Comparison of ENCODE assay signal across 30 mouse cellular contexts in genomic region chr9:21039779-21040178, GRCm38 (mm10). TPM values are rescaled to one million over a fixed set of nuclear protein-coding genes. Genes with fewer than 3 reads are reported as not detected.
DNase-seq lines count a peak whose midpoint lies in the region; ATAC-seq and TF ChIP-seq lines count a peak whose summit lies in the region.
"Had no signal": no experiment of that assay in that cellular context is flagged by ENCODE, and none has a peak within 500 bp of the region (broad histone marks: within the 10 kb centered on the region; RNA-seq: fewer than 3 reads in every experiment).

No protein-coding gene starts in this region.

- no peak for ATAC-seq in midbrain, embryonic 11.5 days (ENCODE audit: low FRiP score)
- ATAC-seq in midbrain, embryonic 16.5 days = no peak
- ATAC-seq in erythroid progenitor cell, adult 5-6 weeks (replicated peaks; ENCODE audit: low FRiP score, poor library complexity, severe bottlenecking) = peak; percentile 88
- ATAC-seq in liver, embryonic 15.5 days (ENCODE audit: insufficient read depth) = peak; percentile 78
- no peak for ATAC-seq in forebrain, postnatal 0 days
- ATAC-seq: forebrain, embryonic 13.5 days; midbrain, embryonic 13.5 days had no signal

- no peak overlapping the region for H3K27ac ChIP-seq in midbrain, embryonic 11.5 days (ENCODE audit: low read depth, low read length)
- no peak overlapping the region for H3K27ac ChIP-seq in midbrain, embryonic 16.5 days (ENCODE audit: low read length)
- H3K27ac ChIP-seq in liver, embryonic 15.5 days (replicated peaks) = peak overlapping the region; percentile 61
- H3K27ac ChIP-seq in forebrain, postnatal 0 days (ENCODE audit: low read depth, low read length) = no peak overlapping the region
- H3K27ac ChIP-seq: embryonic facial prominence, embryonic 12.5 days; forebrain, embryonic 13.5 days; heart, embryonic 15.5 days; hindbrain, embryonic 14.5 days; kidney, postnatal 0 days; midbrain, embryonic 13.5 days; stomach, embryonic 15.5 days had no signal

- no peak for TF ChIP-seq CTCF in forebrain, postnatal 0 days (IDR thresholded peaks at IDR 0.05; ENCODE audit: low read depth)

- peaks cover 53% of the 10 kb centered on the region for H3K27me3 ChIP-seq in midbrain, embryonic 11.5 days (ENCODE audit: control insufficient read depth, insufficient read depth, low read length)
- peaks cover 55% of the 10 kb centered on the region for H3K27me3 ChIP-seq in midbrain, embryonic 16.5 days (ENCODE audit: control insufficient read depth, insufficient read depth, low read depth, low read length)
- H3K27me3 ChIP-seq in liver, embryonic 15.5 days = peaks cover 56% of the 10 kb centered on the region
- H3K27me3 ChIP-seq in forebrain, postnatal 0 days (ENCODE audit: insufficient read depth, low read length) = peaks cover 35% of the 10 kb centered on the region
- H3K27me3 ChIP-seq: CH12.LX had no signal

- peak; percentile 78 for DNase-seq in midbrain, embryonic 11.5 days (ENCODE audit: low spot score, missing footprints)
- DNase-seq in cerebellum, postnatal 10 days = no peak
- DNase-seq in gastrocnemius, adult 18-20 months (ENCODE audit: low spot score) = no peak
- DNase-seq in adrenal gland, postnatal 25 days = no peak
- DNase-seq in forebrain, postnatal 0 days = no peak
- DNase-seq: adrenal gland, postnatal 10 days; B cell, adult 2 months; cerebellum, adult 9-11 months; gastrocnemius, postnatal 25 days; heart, postnatal 36 days; kidney, adult 2 months; lung, adult 18-20 months; lung, postnatal 10 days; retina, postnatal 1 day; thymus, postnatal 36 days had no signal

- no peak overlapping the region for H3K4me3 ChIP-seq in midbrain, embryonic 11.5 days (ENCODE audit: low read depth, low read length)
- H3K4me3 ChIP-seq in midbrain, embryonic 16.5 days (ENCODE audit: low read depth, low read length) = no peak overlapping the region
- H3K4me3 ChIP-seq in liver, embryonic 15.5 days (replicated peaks) = no peak overlapping the region
- H3K4me3 ChIP-seq in forebrain, postnatal 0 days (ENCODE audit: low read depth, low read length) = no peak overlapping the region
- H3K4me3 ChIP-seq: embryonic facial prominence, embryonic 12.5 days; erythroblast, embryonic 14.5 days; forebrain, embryonic 13.5 days; heart, embryonic 15.5 days; midbrain, embryonic 13.5 days; stomach, embryonic 15.5 days had no signal

- no peak overlapping the region for H3K4me2 ChIP-seq in midbrain, embryonic 11.5 days
- no peak overlapping the region for H3K4me2 ChIP-seq in midbrain, embryonic 16.5 days (ENCODE audit: low read length)
- peak overlapping the region; percentile 44 for H3K4me2 ChIP-seq in liver, embryonic 15.5 days
- no peak overlapping the region for H3K4me2 ChIP-seq in forebrain, postnatal 0 days (ENCODE audit: low read depth)
- H3K4me2 ChIP-seq: embryonic facial prominence, embryonic 12.5 days; forebrain, embryonic 13.5 days; heart, embryonic 15.5 days; hindbrain, embryonic 14.5 days; midbrain, embryonic 13.5 days; stomach, embryonic 15.5 days had no signal

- H3K9ac ChIP-seq in midbrain, embryonic 11.5 days (ENCODE audit: low read length) = no peak overlapping the region
- no peak overlapping the region for H3K9ac ChIP-seq in midbrain, embryonic 16.5 days (ENCODE audit: low read depth, low read length)
- H3K9ac ChIP-seq in liver, embryonic 15.5 days = no peak overlapping the region
- H3K9ac ChIP-seq in forebrain, postnatal 0 days = no peak overlapping the region
- H3K9ac ChIP-seq: embryonic facial prominence, embryonic 12.5 days; forebrain, embryonic 13.5 days; heart, embryonic 15.5 days; hindbrain, embryonic 14.5 days; midbrain, embryonic 13.5 days; stomach, embryonic 15.5 days had no signal

- H3K9me3 ChIP-seq in midbrain, embryonic 11.5 days (ENCODE audit: control insufficient read depth, low read length) = no peaks in the 10 kb centered on the region
- H3K9me3 ChIP-seq in midbrain, embryonic 16.5 days (replicated peaks; ENCODE audit: control insufficient read depth, low read length, poor library complexity, severe bottlenecking) = no peaks in the 10 kb centered on the region
- no peaks in the 10 kb centered on the region for H3K9me3 ChIP-seq in liver, embryonic 15.5 days (replicated peaks)
- no peaks in the 10 kb centered on the region for H3K9me3 ChIP-seq in forebrain, postnatal 0 days (ENCODE audit: low read length)
- H3K9me3 ChIP-seq: forebrain, embryonic 13.5 days; heart, embryonic 15.5 days; midbrain, embryonic 13.5 days; stomach, embryonic 15.5 days had no signal

- peaks cover 8% of the 10 kb centered on the region; the same call in 1 of the 2 replicates for H3K4me1 ChIP-seq in midbrain, embryonic 11.5 days (ENCODE audit: control insufficient read depth, insufficient read depth, low read length)
- peaks cover 26% of the 10 kb centered on the region for H3K4me1 ChIP-seq in midbrain, embryonic 16.5 days (ENCODE audit: control insufficient read depth, insufficient read depth, low read length)
- peaks cover 65% of the 10 kb centered on the region for H3K4me1 ChIP-seq in liver, embryonic 15.5 days (replicated peaks)
- H3K4me1 ChIP-seq in forebrain, postnatal 0 days (ENCODE audit: insufficient read depth) = peaks cover 4% of the 10 kb centered on the region; the same call in 1 of the 2 replicates

- 79% methylated on average over 3 of the region's 3 CpGs for WGBS in midbrain, embryonic 11.5 days
- WGBS in midbrain, embryonic 16.5 days = 70% methylated on average over 3 of the region's 3 CpGs
- 29% methylated on average over 3 of the region's 3 CpGs for WGBS in liver, embryonic 15.5 days (ENCODE audit: insufficient replicate concordance)
- WGBS in forebrain, postnatal 0 days = 73% methylated on average over 3 of the region's 3 CpGs

- H3K36me3 ChIP-seq in midbrain, embryonic 11.5 days (ENCODE audit: control insufficient read depth, insufficient read depth, low read length) = no peaks in the 10 kb centered on the region
- no peaks in the 10 kb centered on the region for H3K36me3 ChIP-seq in midbrain, embryonic 16.5 days (ENCODE audit: control insufficient read depth, insufficient read depth, low read length)
- no peaks in the 10 kb centered on the region; the same call in 1 of the 2 replicates for H3K36me3 ChIP-seq in liver, embryonic 15.5 days (replicated peaks)
- H3K36me3 ChIP-seq in forebrain, postnatal 0 days (ENCODE audit: insufficient read depth) = no peaks in the 10 kb centered on the region
- H3K36me3 ChIP-seq: embryonic facial prominence, embryonic 12.5 days; heart, embryonic 15.5 days; midbrain, embryonic 13.5 days; stomach, embryonic 15.5 days had no signal

RNA-seq across cellular contexts. Expression of gene Icam5, which starts 7.9 kb away (rescaled TPM):
- polyA plus RNA-seq in midbrain, embryonic 11.5 days (2014; fragmentation: Nextera tagmentation; extraction: Ambion mirVana) = not detected in 2 replicates
- polyA plus RNA-seq in midbrain, embryonic 16.5 days (2015; fragmentation: Nextera tagmentation; extraction: Ambion mirVana) = 2.2 and 2.5 TPM in 2 replicates
- 1.3 and 1.4 TPM in 2 replicates for total RNA-seq in erythroid progenitor cell, adult 5-6 weeks (2015; ENCODE audit: low replicate concordance)
- 1.3 and 3.5 TPM in 2 replicates for total RNA-seq in erythroid progenitor cell, adult 5-6 weeks (2017; ENCODE audit: low replicate concordance)
- polyA plus RNA-seq in liver, embryonic 15.5 days (2015; fragmentation: Nextera tagmentation; extraction: Ambion mirVana) = 0.25 and 0.43 TPM in 2 replicates
- total RNA-seq in gastrocnemius, adult 18-20 months (2021) = not detected
- 0.43 and 0.49 TPM in 2 replicates for total RNA-seq in adrenal gland, postnatal 25 days (2021)
- 17.2 and 19.4 TPM in 2 replicates for total RNA-seq in forebrain, postnatal 0 days (2014; rRNA removed)
- 8.2 and 10.3 TPM in 2 replicates for polyA plus RNA-seq in forebrain, postnatal 0 days (2015; fragmentation: Nextera tagmentation; extraction: Ambion mirVana)
- total RNA-seq: gastrocnemius, postnatal 25 days; heart, postnatal 36 days had no signal
- polyA plus RNA-seq: limb, embryonic 11.5 days; neural tube, embryonic 11.5 days had no signal

RNA-seq across cellular contexts. Expression of gene Icam4, which starts 10.6 kb away (rescaled TPM):
- polyA plus RNA-seq in midbrain, embryonic 11.5 days (2014; fragmentation: Nextera tagmentation; extraction: Ambion mirVana) = 5.4 and 9.2 TPM in 2 replicates
- polyA plus RNA-seq in midbrain, embryonic 16.5 days (2015; fragmentation: Nextera tagmentation; extraction: Ambion mirVana) = 0.24 TPM in 1 of 2 replicates, not detected in the other
- total RNA-seq in erythroid progenitor cell, adult 5-6 weeks (2015; ENCODE audit: low replicate concordance) = 164 and 214 TPM in 2 replicates
- total RNA-seq in erythroid progenitor cell, adult 5-6 weeks (2017; ENCODE audit: low replicate concordance) = 107 and 112 TPM in 2 replicates
- polyA plus RNA-seq in liver, embryonic 15.5 days (2015; fragmentation: Nextera tagmentation; extraction: Ambion mirVana) = 195 and 201 TPM in 2 replicates
- total RNA-seq in gastrocnemius, adult 18-20 months (2021) = 1 to 10 TPM; 1.4 to 2.8 TPM
- total RNA-seq in adrenal gland, postnatal 25 days (2021) = 1.6 and 1.9 TPM in 2 replicates
- total RNA-seq in forebrain, postnatal 0 days (2014; rRNA removed) = not detected in 2 replicates
- not detected in 2 replicates for polyA plus RNA-seq in forebrain, postnatal 0 days (2015; fragmentation: Nextera tagmentation; extraction: Ambion mirVana)

RNA-seq across cellular contexts. Expression of gene Icam1, which starts 24.0 kb away (rescaled TPM):
- polyA plus RNA-seq in midbrain, embryonic 11.5 days (2014; fragmentation: Nextera tagmentation; extraction: Ambion mirVana) = 3.9 and 4.0 TPM in 2 replicates
- polyA plus RNA-seq in midbrain, embryonic 16.5 days (2015; fragmentation: Nextera tagmentation; extraction: Ambion mirVana) = 3.0 and 3.1 TPM in 2 replicates
- 1.3 TPM in 1 of 2 replicates, not detected in the other for total RNA-seq in erythroid progenitor cell, adult 5-6 weeks (2015; ENCODE audit: low replicate concordance)
- total RNA-seq in erythroid progenitor cell, adult 5-6 weeks (2017; ENCODE audit: low replicate concordance) = 1.5 and 9.0 TPM in 2 replicates
- polyA plus RNA-seq in liver, embryonic 15.5 days (2015; fragmentation: Nextera tagmentation; extraction: Ambion mirVana) = 10.2 and 11.3 TPM in 2 replicates
- total RNA-seq in gastrocnemius, adult 18-20 months (2021) = 1 to 10 TPM; 1.6 to 3.0 TPM
- total RNA-seq in adrenal gland, postnatal 25 days (2021) = 6.5 and 8.9 TPM in 2 replicates
- 3.2 and 3.7 TPM in 2 replicates for total RNA-seq in forebrain, postnatal 0 days (2014; rRNA removed)
- polyA plus RNA-seq in forebrain, postnatal 0 days (2015; fragmentation: Nextera tagmentation; extraction: Ambion mirVana) = 3.1 and 3.6 TPM in 2 replicates

RNA-seq across cellular contexts. Expression of gene Zglp1, which starts 27.1 kb away (rescaled TPM):
- 0.86 and 2.1 TPM in 2 replicates for polyA plus RNA-seq in midbrain, embryonic 11.5 days (2014; fragmentation: Nextera tagmentation; extraction: Ambion mirVana)
- polyA plus RNA-seq in midbrain, embryonic 16.5 days (2015; fragmentation: Nextera tagmentation; extraction: Ambion mirVana) = 0.78 and 1.6 TPM in 2 replicates
- total RNA-seq in erythroid progenitor cell, adult 5-6 weeks (2015; ENCODE audit: low replicate concordance) = 6.8 TPM in 1 of 2 replicates, not detected in the other
- not detected in 2 replicates for total RNA-seq in erythroid progenitor cell, adult 5-6 weeks (2017; ENCODE audit: low replicate concordance)
- polyA plus RNA-seq in liver, embryonic 15.5 days (2015; fragmentation: Nextera tagmentation; extraction: Ambion mirVana) = 0.63 TPM in 1 of 2 replicates, not detected in the other
- not detected for total RNA-seq in gastrocnemius, adult 18-20 months (2021)
- total RNA-seq in adrenal gland, postnatal 25 days (2021) = not detected in 2 replicates
- not detected in 2 replicates for total RNA-seq in forebrain, postnatal 0 days (2014; rRNA removed)
- polyA plus RNA-seq in forebrain, postnatal 0 days (2015; fragmentation: Nextera tagmentation; extraction: Ambion mirVana) = 0.56 and 0.84 TPM in 2 replicates
- total RNA-seq: adrenal gland, postnatal 10 days; gastrocnemius, postnatal 25 days; heart, postnatal 36 days had no signal
- polyA plus RNA-seq: heart, embryonic 15.5 days; intestine, embryonic 14.5 days; kidney, adult 2 months; stomach, embryonic 15.5 days had no signal

RNA-seq across cellular contexts. Expression of gene Gm49373, which starts 33.1 kb away (rescaled TPM):
- polyA plus RNA-seq in midbrain, embryonic 11.5 days (2014; fragmentation: Nextera tagmentation; extraction: Ambion mirVana) = 0.75 and 1.3 TPM in 2 replicates
- 1.8 and 1.9 TPM in 2 replicates for polyA plus RNA-seq in midbrain, embryonic 16.5 days (2015; fragmentation: Nextera tagmentation; extraction: Ambion mirVana)
- total RNA-seq in erythroid progenitor cell, adult 5-6 weeks (2015; ENCODE audit: low replicate concordance) = not detected in 2 replicates
- total RNA-seq in erythroid progenitor cell, adult 5-6 weeks (2017; ENCODE audit: low replicate concordance) = not detected in 2 replicates
- polyA plus RNA-seq in liver, embryonic 15.5 days (2015; fragmentation: Nextera tagmentation; extraction: Ambion mirVana) = 0.18 and 0.50 TPM in 2 replicates
- under 1 TPM; 0.17 to 0.34 TPM for total RNA-seq in gastrocnemius, adult 18-20 months (2021)
- 0.52 TPM in 1 of 2 replicates, not detected in the other for total RNA-seq in adrenal gland, postnatal 25 days (2021)
- total RNA-seq in forebrain, postnatal 0 days (2014; rRNA removed) = 1.5 and 2.6 TPM in 2 replicates
- polyA plus RNA-seq in forebrain, postnatal 0 days (2015; fragmentation: Nextera tagmentation; extraction: Ambion mirVana) = 0.74 and 0.79 TPM in 2 replicates

Comparison
In these comparisons a context has a peak if more than half of its experiments do, and no peak if none do; other contexts are left out.
1. ATAC-seq: peak in erythroid progenitor cell, adult 5-6 weeks (single experiment) and liver, embryonic 15.5 days (single experiment); none in midbrain, embryonic 11.5 days (single experiment), midbrain, embryonic 16.5 days (single experiment) and forebrain, postnatal 0 days (single experiment).
2. RNA of gene Icam4, which starts 10.6 kb away (total RNA-seq): 107 to 214 TPM in erythroid progenitor cell, adult 5-6 weeks; 1.4 to 2.8 TPM in gastrocnemius, adult 18-20 months, 1.6 to 1.9 TPM in adrenal gland, postnatal 25 days and not detected in forebrain, postnatal 0 days; every median in the first group is over 10 times any median in the second.